In the genomic region with DNA sequence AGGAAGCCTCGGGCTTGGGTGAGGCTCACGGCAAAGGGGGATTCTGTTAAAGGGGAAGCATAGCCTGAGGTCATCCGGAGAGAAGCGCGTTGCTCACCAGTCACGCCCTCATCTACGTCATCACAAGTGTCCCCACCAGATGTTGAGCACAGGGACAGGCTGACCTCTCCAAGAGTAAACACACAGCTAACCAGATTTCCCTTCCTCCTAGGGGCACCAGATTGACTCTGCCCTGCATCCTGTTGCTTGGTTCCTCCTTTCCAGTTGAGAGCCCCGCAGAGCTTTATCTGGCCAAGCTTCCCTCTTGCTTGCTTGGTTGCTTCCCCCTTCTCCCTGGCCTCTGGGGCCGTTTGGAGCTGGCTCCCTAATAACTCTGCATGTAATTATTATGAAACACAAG, we compare ENCODE assay signal across 9 mouse cellular contexts.
DNase-seq lines count a peak whose midpoint lies in the region; ATAC-seq and TF ChIP-seq lines count a peak whose summit lies in the region.
"Had no signal": no experiment of that assay in that cellular context is flagged by ENCODE, and none has a peak within 500 bp of the region (broad histone marks: within the 10 kb centered on the region; RNA-seq: fewer than 3 reads in every experiment).

No protein-coding gene starts in this region.

- no peaks in the 10 kb centered on the region for H3K27me3 ChIP-seq in heart, embryonic 15.5 days
- no peaks in the 10 kb centered on the region for H3K27me3 ChIP-seq in lung, embryonic 14.5 days (ENCODE audit: insufficient read depth, low read length)
- H3K27me3 ChIP-seq: limb, embryonic 13.5 days had no signal

- no peaks in the 10 kb centered on the region for H3K36me3 ChIP-seq in heart, embryonic 15.5 days
- no peaks in the 10 kb centered on the region for H3K36me3 ChIP-seq in lung, embryonic 14.5 days (ENCODE audit: insufficient read depth)
- H3K36me3 ChIP-seq: limb, embryonic 13.5 days had no signal

- 21% methylated on average over 9 of the region's 9 CpGs for WGBS in heart, embryonic 15.5 days
- 21% methylated on average over 9 of the region's 9 CpGs for WGBS in lung, embryonic 14.5 days

- TF ChIP-seq CTCF in lung, embryonic 14.5 days (IDR thresholded peaks at IDR 0.05; ENCODE audit: low read depth), result no peak

- peak; percentile 43; the same call in 1 of the 2 replicates for ATAC-seq in heart, embryonic 15.5 days (replicated peaks; ENCODE audit: insufficient number of reproducible peaks, insufficient read depth, low FRiP score, low read depth)
- ATAC-seq in lung, embryonic 14.5 days (ENCODE audit: insufficient read depth), result peak; percentile 75

- peaks cover 9% of the 10 kb centered on the region for H3K4me1 ChIP-seq in heart, embryonic 15.5 days (replicated peaks)
- H3K4me1 ChIP-seq in lung, embryonic 14.5 days (ENCODE audit: insufficient read depth), result peaks cover 8% of the 10 kb centered on the region; the same call in 1 of the 2 replicates

- DNase-seq in cerebellum, postnatal 14 days, result peak; percentile 33 to 35
- DNase-seq in cerebellum, adult 11-12 months, result no peak
- peak; percentile 11 for DNase-seq in adrenal gland, postnatal 10 days
- DNase-seq in lung, embryonic 14.5 days, result peak; percentile 66
- no peak for DNase-seq in frontal cortex, postnatal 10 days (ENCODE audit: low spot score in 2 of 2)
- no peak for DNase-seq in left cerebral cortex, adult 11 months (ENCODE audit: low spot score)
- DNase-seq in frontal cortex, postnatal 14 days (ENCODE audit: low spot score in 2 of 2), result no peak

- H3K9ac ChIP-seq in heart, embryonic 15.5 days, result no peak overlapping the region
- no peak overlapping the region for H3K9ac ChIP-seq in lung, embryonic 14.5 days
- H3K9ac ChIP-seq: limb, embryonic 13.5 days had no signal

- 0 out of 2 replicates have a peak overlapping the region, but pooled peaks have one; percentile 16 for H3K27ac ChIP-seq in heart, embryonic 15.5 days
- peak overlapping the region; percentile 54; the same call in 1 of the 2 replicates for H3K27ac ChIP-seq in lung, embryonic 14.5 days (ENCODE audit: low read depth)
- H3K27ac ChIP-seq: limb, embryonic 13.5 days had no signal

- no peaks in the 10 kb centered on the region for H3K9me3 ChIP-seq in heart, embryonic 15.5 days (replicated peaks)
- H3K9me3 ChIP-seq in lung, embryonic 14.5 days (ENCODE audit: low read depth, low read length), result no peaks in the 10 kb centered on the region

- H3K4me3 ChIP-seq in heart, embryonic 15.5 days, result no peak overlapping the region
- H3K4me3 ChIP-seq in lung, embryonic 14.5 days (ENCODE audit: low read depth, low read length), result no peak overlapping the region
- H3K4me3 ChIP-seq: limb, embryonic 13.5 days had no signal

- H3K4me2 ChIP-seq in heart, embryonic 15.5 days, result peak overlapping the region; percentile 31
- peak overlapping the region; percentile 23; the same call in 1 of the 2 replicates for H3K4me2 ChIP-seq in lung, embryonic 14.5 days
- H3K4me2 ChIP-seq: limb, embryonic 13.5 days had no signal

Comparison
In these comparisons a context has a peak if more than half of its experiments do, and no peak if none do; other contexts are left out.
1. DNase-seq: peak in cerebellum, postnatal 14 days (2 of 2), adrenal gland, postnatal 10 days (single experiment) and lung, embryonic 14.5 days (single experiment); none in cerebellum, adult 11-12 months (single experiment), frontal cortex, postnatal 10 days (0 of 2), left cerebral cortex, adult 11 months (single experiment) and frontal cortex, postnatal 14 days (0 of 2).